In the genomic region with DNA sequence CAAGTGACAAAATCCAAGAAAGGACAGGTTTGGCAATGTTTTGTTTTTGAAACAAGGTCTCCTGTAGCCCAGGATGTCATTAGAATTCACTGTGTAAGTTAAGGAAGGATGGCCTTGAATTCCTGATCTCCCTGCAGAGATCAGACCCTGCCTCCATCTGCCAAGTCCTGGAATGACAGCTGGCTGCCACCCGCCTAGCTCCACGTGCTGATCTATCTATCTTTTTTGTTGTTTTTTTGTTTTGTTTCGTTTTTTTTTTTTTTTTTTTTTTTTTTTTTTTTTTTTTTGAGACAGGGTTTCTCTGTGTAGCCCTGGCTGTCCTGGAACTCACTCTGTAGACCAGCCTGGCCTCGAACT, we compare ENCODE assay signal across 11 mouse cellular contexts. TPM values are rescaled to one million over a fixed set of nuclear protein-coding genes. Genes with fewer than 3 reads are reported as not detected.
DNase-seq lines count a peak whose midpoint lies in the region; ATAC-seq and TF ChIP-seq lines count a peak whose summit lies in the region.
"Not testable (repeated sequence)": the region's sequence is repeated elsewhere in the genome, so short reads cannot be mapped to it uniquely, and the experiment has no call there.
"Had no signal": no experiment of that assay in that cellular context is flagged by ENCODE, and none has a peak within 500 bp of the region (broad histone marks: within the 10 kb centered on the region; RNA-seq: fewer than 3 reads in every experiment).

No protein-coding gene starts in this region.

- H3K9me3 ChIP-seq in MEL (replicated peaks; ENCODE audit: insufficient read depth, low read length); embryonic facial prominence, embryonic 14.5 days (ENCODE audit: control insufficient read depth, low read length); hindbrain, embryonic 14.5 days (ENCODE audit: control insufficient read depth, low read length); liver, embryonic 16.5 days (replicated peaks; ENCODE audit: control insufficient read depth, low read length); midbrain, embryonic 16.5 days (replicated peaks; ENCODE audit: control insufficient read depth, low read length, poor library complexity, severe bottlenecking); stomach, postnatal 0 days (ENCODE audit: control insufficient read depth, low read length): not testable (repeated sequence)

- peaks cover 36% of the 10 kb centered on the region for H3K79me2 ChIP-seq in MEL (ENCODE audit: control insufficient read depth, insufficient read depth, low read length, poor library complexity)

- 7% methylated on average over 4 of the region's 4 CpGs for WGBS in embryonic facial prominence, embryonic 14.5 days
- WGBS in hindbrain, embryonic 14.5 days = 12% methylated on average over 4 of the region's 4 CpGs
- 12% methylated on average over 4 of the region's 4 CpGs for WGBS in liver, embryonic 16.5 days (ENCODE audit: insufficient replicate concordance)
- WGBS in midbrain, embryonic 16.5 days = 5% methylated on average over 4 of the region's 4 CpGs
- WGBS in stomach, postnatal 0 days = 17% methylated on average over 4 of the region's 4 CpGs

- H3K4me3 ChIP-seq in MEL (ENCODE audit: control insufficient read depth in 1 of 2, insufficient read depth in 1 of 2, low read depth in 2 of 2, low read length in 2 of 2) = peak overlapping the region; percentile 58 to 66
- peak overlapping the region; percentile 94 for H3K4me3 ChIP-seq in embryonic facial prominence, embryonic 14.5 days (ENCODE audit: low read depth, low read length)
- peak overlapping the region; percentile 31; the same call in 1 of the 2 replicates for H3K4me3 ChIP-seq in hindbrain, embryonic 14.5 days (replicated peaks; ENCODE audit: low read length)
- H3K4me3 ChIP-seq in left cerebral cortex, adult 2 months = peak overlapping the region; percentile 22; the same call in 1 of the 2 replicates
- peak overlapping the region; percentile 20 for H3K4me3 ChIP-seq in liver, embryonic 16.5 days (ENCODE audit: low read depth, low read length)
- H3K4me3 ChIP-seq in midbrain, embryonic 16.5 days (ENCODE audit: low read depth, low read length) = peak overlapping the region; percentile 42
- H3K4me3 ChIP-seq in stomach, postnatal 0 days (ENCODE audit: low read depth, low read length) = not testable (repeated sequence)

- H3K36me3 ChIP-seq in MEL (ENCODE audit: control insufficient read depth in 1 of 2, insufficient read depth in 2 of 2, low read length in 2 of 2) = peaks cover 5 to 18% of the 10 kb centered on the region in 2 experiments
- H3K36me3 ChIP-seq in embryonic facial prominence, embryonic 14.5 days (ENCODE audit: control insufficient read depth, insufficient read depth, low read length) = peaks cover 33% of the 10 kb centered on the region
- peaks cover 31% of the 10 kb centered on the region for H3K36me3 ChIP-seq in hindbrain, embryonic 14.5 days (replicated peaks; ENCODE audit: control insufficient read depth, insufficient read depth)
- peaks cover 28% of the 10 kb centered on the region for H3K36me3 ChIP-seq in liver, embryonic 16.5 days (ENCODE audit: control insufficient read depth, insufficient read depth)
- peaks cover 28% of the 10 kb centered on the region for H3K36me3 ChIP-seq in midbrain, embryonic 16.5 days (ENCODE audit: control insufficient read depth, insufficient read depth, low read length)
- H3K36me3 ChIP-seq in stomach, postnatal 0 days (ENCODE audit: control insufficient read depth, insufficient read depth, low read length) = peaks cover 25% of the 10 kb centered on the region

- H3K9ac ChIP-seq in MEL (ENCODE audit: control insufficient read depth, low read depth, low read length, poor library complexity, severe bottlenecking) = peak overlapping the region; percentile 59
- peak overlapping the region; percentile 56; the same call in 1 of the 2 replicates for H3K9ac ChIP-seq in embryonic facial prominence, embryonic 14.5 days (ENCODE audit: low read depth, low read length)
- peak overlapping the region; percentile 66 for H3K9ac ChIP-seq in hindbrain, embryonic 14.5 days
- H3K9ac ChIP-seq in liver, embryonic 16.5 days (ENCODE audit: low read depth, low read length) = peak overlapping the region; percentile 6; the same call in 1 of the 2 replicates
- peak overlapping the region; percentile 71 for H3K9ac ChIP-seq in midbrain, embryonic 16.5 days (ENCODE audit: low read depth, low read length)
- not testable (repeated sequence) for H3K9ac ChIP-seq in stomach, postnatal 0 days (ENCODE audit: low read length)

- peaks cover 0 to 28% of the 10 kb centered on the region in 2 experiments; a peak in 3 of 4 replicates for H3K4me1 ChIP-seq in MEL (ENCODE audit: control insufficient read depth in 1 of 2, insufficient read depth in 2 of 2, low read length in 2 of 2)
- H3K4me1 ChIP-seq in embryonic facial prominence, embryonic 14.5 days (ENCODE audit: control insufficient read depth, insufficient read depth, low read length) = peaks cover 15% of the 10 kb centered on the region
- H3K4me1 ChIP-seq in hindbrain, embryonic 14.5 days (replicated peaks; ENCODE audit: control insufficient read depth, insufficient read depth, low read length) = peaks cover 42% of the 10 kb centered on the region
- peaks cover 45% of the 10 kb centered on the region for H3K4me1 ChIP-seq in liver, embryonic 16.5 days (ENCODE audit: control insufficient read depth, low read depth, low read length)
- H3K4me1 ChIP-seq in midbrain, embryonic 16.5 days (ENCODE audit: control insufficient read depth, insufficient read depth, low read length) = peaks cover 37% of the 10 kb centered on the region
- not testable (repeated sequence) for H3K4me1 ChIP-seq in stomach, postnatal 0 days (replicated peaks; ENCODE audit: control insufficient read depth, insufficient read depth)

- H3K4me2 ChIP-seq in embryonic facial prominence, embryonic 14.5 days (ENCODE audit: low read depth, low read length) = peak overlapping the region; percentile 72
- H3K4me2 ChIP-seq in hindbrain, embryonic 14.5 days (replicated peaks) = peak overlapping the region; percentile 94
- peak overlapping the region; percentile 66 for H3K4me2 ChIP-seq in liver, embryonic 16.5 days (ENCODE audit: low read depth, low read length)
- H3K4me2 ChIP-seq in midbrain, embryonic 16.5 days (ENCODE audit: low read length) = peak overlapping the region; percentile 76
- peak overlapping the region; percentile 51 for H3K4me2 ChIP-seq in stomach, postnatal 0 days (replicated peaks; ENCODE audit: low read depth)

- not testable (repeated sequence) for TF ChIP-seq POLR2A in MEL (IDR thresholded peaks at IDR 0.05; ENCODE audit: control insufficient read depth in 1 of 2, insufficient read depth in 1 of 2, low read depth in 1 of 2, low read length in 2 of 2, poor library complexity in 1 of 2)

- peak overlapping the region; percentile 80 for H3K27ac ChIP-seq in MEL (ENCODE audit: control insufficient read depth, low read depth, low read length)
- H3K27ac ChIP-seq in embryonic facial prominence, embryonic 14.5 days (replicated peaks; ENCODE audit: low read depth, low read length) = peak overlapping the region; percentile 88
- H3K27ac ChIP-seq in hindbrain, embryonic 14.5 days = peak overlapping the region; percentile 97
- peak overlapping the region; percentile 76 for H3K27ac ChIP-seq in left cerebral cortex, adult 2 months
- peak overlapping the region; percentile 63 for H3K27ac ChIP-seq in liver, embryonic 16.5 days (ENCODE audit: low read length)
- H3K27ac ChIP-seq in midbrain, embryonic 16.5 days (ENCODE audit: low read length) = peak overlapping the region; percentile 94
- H3K27ac ChIP-seq in stomach, postnatal 0 days (replicated peaks) = peak overlapping the region; percentile 95

- intact Hi-C loops in left cerebral cortex, adult 2 months (cut with DNase I) = not testable (repeated sequence)

- DNase-seq in MEL (ENCODE audit: low read depth, low spot score); hindbrain, embryonic 14.5 days (ENCODE audit: low spot score); left cerebral cortex, adult 2 months (ENCODE audit: extremely low spot score in 1 of 2, low spot score in 2 of 2); stomach, postnatal 0 days (ENCODE audit: low spot score): not testable (repeated sequence)
- peak; percentile 55 for DNase-seq in embryonic facial prominence, embryonic 14.5 days (ENCODE audit: low spot score)
- DNase-seq in heart, adult 11 months = peak; percentile 95

- H3K27me3 ChIP-seq in MEL (ENCODE audit: control insufficient read depth in 1 of 2, insufficient read depth in 2 of 2, low read length in 2 of 2); embryonic facial prominence, embryonic 14.5 days (replicated peaks; ENCODE audit: control insufficient read depth, insufficient read depth, low read length); hindbrain, embryonic 14.5 days (ENCODE audit: control insufficient read depth, insufficient read depth, low read length); liver, embryonic 16.5 days (ENCODE audit: control insufficient read depth, insufficient read depth, low read depth, low read length); midbrain, embryonic 16.5 days (ENCODE audit: control insufficient read depth, insufficient read depth, low read depth, low read length); stomach, postnatal 0 days (ENCODE audit: control insufficient read depth, insufficient read depth, low read length): not testable (repeated sequence)

- not testable (repeated sequence) for TF ChIP-seq EP300 in MEL (IDR thresholded peaks at IDR 0.05; ENCODE audit: low read depth in 1 of 2, low read length in 2 of 2); stomach, postnatal 0 days (optimal IDR thresholded peaks at IDR 0.05)

- TF ChIP-seq CTCF in MEL (IDR thresholded peaks at IDR 0.05 in 2 of 3, conservative IDR thresholded peaks at IDR 0.05 in 1 of 3; ENCODE audit: control insufficient read depth in 1 of 3, insufficient read depth in 1 of 3, low read depth in 2 of 3, low read length in 3 of 3, poor library complexity in 1 of 3, severe bottlenecking in 1 of 3); left cerebral cortex, adult 2 months (IDR thresholded peaks at IDR 0.05); stomach, postnatal 0 days (IDR thresholded peaks at IDR 0.05; ENCODE audit: low read depth): not testable (repeated sequence)

- ATAC-seq in embryonic facial prominence, embryonic 14.5 days (ENCODE audit: low read depth); hindbrain, embryonic 14.5 days (ENCODE audit: low FRiP score); liver, embryonic 16.5 days (ENCODE audit: low read depth); midbrain, embryonic 16.5 days; stomach, postnatal 0 days (ENCODE audit: low FRiP score, low TSS enrichment): not testable (repeated sequence)

- TF ChIP-seq RAD21 in MEL (IDR thresholded peaks at IDR 0.05; ENCODE audit: low read depth, low read length) = not testable (repeated sequence)

RNA-seq across cellular contexts. Expression of a gene that starts 1.1 kb away (rescaled TPM):
- total RNA-seq in MEL (2012; rRNA removed) = 2,850 and 2,863 TPM in 2 replicates
- 1,000 to 10,000 TPM; 3,442 to 4,586 TPM for polyA plus RNA-seq in MEL (2012; ENCODE audit: insufficient read depth in 1 of 2, insufficient read length in 2 of 2, low read depth in 1 of 2, low replicate concordance in 2 of 2, missing spikeins in 1 of 2)
- polyA plus RNA-seq in embryonic facial prominence, embryonic 14.5 days (2014; fragmentation: Nextera tagmentation; extraction: Ambion mirVana) = 549 and 578 TPM in 2 replicates
- polyA plus RNA-seq in hindbrain, embryonic 14.5 days (2014; fragmentation: Nextera tagmentation; extraction: Ambion mirVana) = 413 and 447 TPM in 2 replicates
- total RNA-seq in left cerebral cortex, adult 2 months (2021) = 100 to 1,000 TPM; 884 to 901 TPM
- 266 and 282 TPM in 2 replicates for polyA plus RNA-seq in liver, embryonic 16.5 days (2015; fragmentation: Nextera tagmentation; extraction: Ambion mirVana)
- polyA plus RNA-seq in midbrain, embryonic 16.5 days (2015; fragmentation: Nextera tagmentation; extraction: Ambion mirVana) = 535 and 543 TPM in 2 replicates
- 337 and 380 TPM in 2 replicates for polyA plus RNA-seq in stomach, postnatal 0 days (2015; fragmentation: Nextera tagmentation; extraction: Ambion mirVana)

RNA-seq across cellular contexts. Expression of a gene that starts 7.5 kb away (rescaled TPM):
- 42.3 and 49.2 TPM in 2 replicates for total RNA-seq in MEL (2012; rRNA removed)
- 10 to 100 TPM in 1 of 2 experiments, not detected in 1; 79.1 TPM for polyA plus RNA-seq in MEL (2012; ENCODE audit: insufficient read depth in 1 of 2, insufficient read length in 2 of 2, low read depth in 1 of 2, low replicate concordance in 2 of 2, missing spikeins in 1 of 2)
- polyA plus RNA-seq in embryonic facial prominence, embryonic 14.5 days (2014; fragmentation: Nextera tagmentation; extraction: Ambion mirVana) = 53.4 and 58.3 TPM in 2 replicates
- polyA plus RNA-seq in hindbrain, embryonic 14.5 days (2014; fragmentation: Nextera tagmentation; extraction: Ambion mirVana) = 68.2 and 76.7 TPM in 2 replicates
- 10 to 100 TPM; 74.6 to 89.4 TPM for total RNA-seq in left cerebral cortex, adult 2 months (2021)
- polyA plus RNA-seq in liver, embryonic 16.5 days (2015; fragmentation: Nextera tagmentation; extraction: Ambion mirVana) = 11.0 and 12.2 TPM in 2 replicates
- polyA plus RNA-seq in midbrain, embryonic 16.5 days (2015; fragmentation: Nextera tagmentation; extraction: Ambion mirVana) = 52.5 and 58.3 TPM in 2 replicates
- polyA plus RNA-seq in stomach, postnatal 0 days (2015; fragmentation: Nextera tagmentation; extraction: Ambion mirVana) = 44.6 and 51.8 TPM in 2 replicates

RNA-seq across cellular contexts. Expression of a gene that starts 7.6 kb away (rescaled TPM):
- total RNA-seq in MEL (2012; rRNA removed) = 19.5 and 21.0 TPM in 2 replicates
- polyA plus RNA-seq in MEL (2012; ENCODE audit: insufficient read depth in 1 of 2, insufficient read length in 2 of 2, low read depth in 1 of 2, low replicate concordance in 2 of 2, missing spikeins in 1 of 2) = 10 to 100 TPM in 1 of 2 experiments, not detected in 1; 40.4 TPM
- 33.2 and 35.6 TPM in 2 replicates for polyA plus RNA-seq in embryonic facial prominence, embryonic 14.5 days (2014; fragmentation: Nextera tagmentation; extraction: Ambion mirVana)
- polyA plus RNA-seq in hindbrain, embryonic 14.5 days (2014; fragmentation: Nextera tagmentation; extraction: Ambion mirVana) = 43.7 and 48.3 TPM in 2 replicates
- total RNA-seq in left cerebral cortex, adult 2 months (2021) = 10 to 100 TPM; 26.7 to 32.0 TPM
- 21.8 and 22.1 TPM in 2 replicates for polyA plus RNA-seq in liver, embryonic 16.5 days (2015; fragmentation: Nextera tagmentation; extraction: Ambion mirVana)
- 49.7 and 52.2 TPM in 2 replicates for polyA plus RNA-seq in midbrain, embryonic 16.5 days (2015; fragmentation: Nextera tagmentation; extraction: Ambion mirVana)
- 18.7 and 20.9 TPM in 2 replicates for polyA plus RNA-seq in stomach, postnatal 0 days (2015; fragmentation: Nextera tagmentation; extraction: Ambion mirVana)

RNA-seq across cellular contexts. Expression of a gene that starts 8.3 kb away (rescaled TPM):
- total RNA-seq in MEL (2012; rRNA removed) = 0.13 and 0.31 TPM in 2 replicates
- polyA plus RNA-seq in MEL (2012; ENCODE audit: insufficient read depth in 1 of 2, insufficient read length in 2 of 2, low read depth in 1 of 2, low replicate concordance in 2 of 2, missing spikeins in 1 of 2) = under 1 TPM in 1 of 2 experiments, not detected in 1; 0.42 TPM
- polyA plus RNA-seq in embryonic facial prominence, embryonic 14.5 days (2014; fragmentation: Nextera tagmentation; extraction: Ambion mirVana) = not detected in 2 replicates
- 0.33 TPM in 1 of 2 replicates, not detected in the other for polyA plus RNA-seq in hindbrain, embryonic 14.5 days (2014; fragmentation: Nextera tagmentation; extraction: Ambion mirVana)
- not detected for total RNA-seq in left cerebral cortex, adult 2 months (2021)
- not detected in 2 replicates for polyA plus RNA-seq in liver, embryonic 16.5 days (2015; fragmentation: Nextera tagmentation; extraction: Ambion mirVana)
- not detected in 2 replicates for polyA plus RNA-seq in midbrain, embryonic 16.5 days (2015; fragmentation: Nextera tagmentation; extraction: Ambion mirVana)
- polyA plus RNA-seq in stomach, postnatal 0 days (2015; fragmentation: Nextera tagmentation; extraction: Ambion mirVana) = 0.07 TPM in 1 of 2 replicates, not detected in the other
- total RNA-seq: adrenal gland, postnatal 36 days had no signal
- polyA plus RNA-seq: gonadal fat pad, adult 2 months; urinary bladder, adult 2 months had no signal

RNA-seq across cellular contexts. Expression of a gene that starts 26.5 kb away (rescaled TPM):
- total RNA-seq in MEL (2012; rRNA removed) = not detected in 2 replicates
- polyA plus RNA-seq in MEL (2012; ENCODE audit: insufficient read depth in 1 of 2, insufficient read length in 2 of 2, low read depth in 1 of 2, low replicate concordance in 2 of 2, missing spikeins in 1 of 2) = not detected
- 1.2 and 1.7 TPM in 2 replicates for polyA plus RNA-seq in embryonic facial prominence, embryonic 14.5 days (2014; fragmentation: Nextera tagmentation; extraction: Ambion mirVana)
- polyA plus RNA-seq in hindbrain, embryonic 14.5 days (2014; fragmentation: Nextera tagmentation; extraction: Ambion mirVana) = 0.14 TPM in 1 of 2 replicates, not detected in the other
- total RNA-seq in left cerebral cortex, adult 2 months (2021) = under 1 TPM in 1 of 2 experiments, not detected in 1; 0.42 TPM
- 0.05 TPM in 1 of 2 replicates, not detected in the other for polyA plus RNA-seq in liver, embryonic 16.5 days (2015; fragmentation: Nextera tagmentation; extraction: Ambion mirVana)
- 0.19 TPM in 1 of 2 replicates, not detected in the other for polyA plus RNA-seq in midbrain, embryonic 16.5 days (2015; fragmentation: Nextera tagmentation; extraction: Ambion mirVana)
- polyA plus RNA-seq in stomach, postnatal 0 days (2015; fragmentation: Nextera tagmentation; extraction: Ambion mirVana) = 0.07 TPM in 1 of 2 replicates, not detected in the other
- total RNA-seq: adrenal gland, postnatal 36 days had no signal
- polyA plus RNA-seq: gonadal fat pad, adult 2 months; urinary bladder, adult 2 months had no signal
